Mouse (Mus musculus): ENCODE results near the gene Zfp444.

Gene Zfp444

GRCm38 (mm10) chr7:6220147-6220546, 48.1 kb downstream of the Zfp444 start:
- no peak for DNase-seq

- no peak for DNase-seq
These were observed 50.0 kb downstream of the Zfp444 start, which contains the start of gene Zscan5b for GRCm38 (mm10) chr7:6221978-6222377. Gene Zscan5b (plus strand): TSS chr7:6222278.

- peak; percentile 10 for DNase-seq
These were observed 56.5 kb downstream of the Zfp444 start for GRCm38 (mm10) chr7:6228491-6228890.

- DNase-seq: no peak
These were observed 67.8 kb downstream of the Zfp444 start for GRCm38 (mm10) chr7:6239787-6240186.

GRCm38 (mm10) chr7:6240841-6241425, 68.9 kb downstream of the Zfp444 start:
- DNase-seq: peak; percentile 35

Data from cerebellum, adult 9-10 months (tissue).